Mouse (Mus musculus): ENCODE measurements around the gene Kcnip4. TPM values are rescaled to one million over a fixed set of nuclear protein-coding genes. Genes with fewer than 3 reads are reported as not detected.

The Kcnip4 gene
- polyA plus RNA-seq, 1 experiment from 2014 or later: 5.2 TPM

GRCm38 (mm10) chr5:49350126-49350909 lies 174.4 kb downstream of the Kcnip4 start:
- no peaks in the 10 kb centered on the region for H3K9me3 ChIP-seq
- peak; percentile 82 for ATAC-seq (replicated peaks)
- no peak overlapping the region for H3K4me2 ChIP-seq (replicated peaks)
- no peaks in the 10 kb centered on the region for H3K27me3 ChIP-seq
- no peak overlapping the region for H3K9ac ChIP-seq (replicated peaks)
- no peak overlapping the region for H3K4me3 ChIP-seq
- H3K4me1 ChIP-seq: no peaks in the 10 kb centered on the region
- no peaks in the 10 kb centered on the region for H3K36me3 ChIP-seq
- no peak overlapping the region for H3K27ac ChIP-seq (replicated peaks)
- WGBS: 29% methylated on average over 4 of the region's 4 CpGs

GRCm38 (mm10) chr5:49349541-49349940 lies 175.2 kb downstream of the Kcnip4 start:
- no peak overlapping the region for H3K4me2 ChIP-seq (replicated peaks)
- no peaks in the 10 kb centered on the region for H3K36me3 ChIP-seq
- no peak overlapping the region for H3K27ac ChIP-seq (replicated peaks)
- WGBS: 83% methylated on average over 5 of the region's 5 CpGs
- ATAC-seq (replicated peaks): no peak
- no peaks in the 10 kb centered on the region for H3K9me3 ChIP-seq
- no peak overlapping the region for H3K4me3 ChIP-seq
- H3K4me1 ChIP-seq: no peaks in the 10 kb centered on the region
- no peaks in the 10 kb centered on the region for H3K27me3 ChIP-seq
- H3K9ac ChIP-seq (replicated peaks): no peak overlapping the region

GRCm38 (mm10) chr5:49348511-49348910 lies 176.2 kb downstream of the Kcnip4 start:
- Histone ChIP-seq H3K27me3 (no peaks in the 10 kb centered on the region), H3K9ac (replicated peaks) (no peak overlapping the region), H3K27ac (replicated peaks) (no peak overlapping the region), H3K9me3 (no peaks in the 10 kb centered on the region), H3K4me3 (no peak overlapping the region), H3K4me1 (no peaks in the 10 kb centered on the region), H3K36me3 (no peaks in the 10 kb centered on the region), H3K4me2 (replicated peaks) (no peak overlapping the region)
- no peak for ATAC-seq (replicated peaks)
- WGBS: 44% methylated on average over 5 of the region's 5 CpGs

GRCm38 (mm10) chr5:49344606-49345005 lies 180.1 kb downstream of the Kcnip4 start:
- Histone ChIP-seq H3K4me3 (no peak overlapping the region), H3K27me3 (no peaks in the 10 kb centered on the region), H3K36me3 (no peaks in the 10 kb centered on the region), H3K9ac (replicated peaks) (no peak overlapping the region), H3K9me3 (no peaks in the 10 kb centered on the region), H3K4me1 (no peaks in the 10 kb centered on the region), H3K4me2 (replicated peaks) (no peak overlapping the region), H3K27ac (replicated peaks) (no peak overlapping the region)
- WGBS: 81% methylated on average over 1 of the region's 1 CpGs
- no peak for ATAC-seq (replicated peaks)

- ATAC-seq (replicated peaks): no peak
- 47% methylated on average over 2 of the region's 2 CpGs for WGBS
- no peaks in the 10 kb centered on the region for H3K27me3 ChIP-seq
- no peak overlapping the region for H3K4me2 ChIP-seq (replicated peaks)
- no peaks in the 10 kb centered on the region for H3K9me3 ChIP-seq
- no peak overlapping the region for H3K4me3 ChIP-seq
- H3K36me3 ChIP-seq: no peaks in the 10 kb centered on the region
- H3K4me1 ChIP-seq: no peaks in the 10 kb centered on the region
- no peak overlapping the region for H3K27ac ChIP-seq (replicated peaks)
- H3K9ac ChIP-seq (replicated peaks): no peak overlapping the region
Observed at GRCm38 (mm10) chr5:49337164-49337563, 187.5 kb downstream of the Kcnip4 start.

GRCm38 (mm10) chr5:49333063-49333462 lies 191.6 kb downstream of the Kcnip4 start:
- H3K4me2 ChIP-seq (replicated peaks): no peak overlapping the region
- no peaks in the 10 kb centered on the region for H3K4me1 ChIP-seq
- no peak overlapping the region for H3K27ac ChIP-seq (replicated peaks)
- H3K27me3 ChIP-seq: no peaks in the 10 kb centered on the region
- 80% methylated on average over 2 of the region's 2 CpGs for WGBS
- no peaks in the 10 kb centered on the region for H3K9me3 ChIP-seq
- H3K36me3 ChIP-seq: no peaks in the 10 kb centered on the region
- H3K4me3 ChIP-seq: no peak overlapping the region
- no peak overlapping the region for H3K9ac ChIP-seq (replicated peaks)
- ATAC-seq (replicated peaks): no peak

GRCm38 (mm10) chr5:49329023-49329422 lies 195.7 kb downstream of the Kcnip4 start:
- Histone ChIP-seq H3K9me3 (no peaks in the 10 kb centered on the region), H3K4me3 (no peak overlapping the region), H3K4me1 (no peaks in the 10 kb centered on the region), H3K36me3 (no peaks in the 10 kb centered on the region), H3K27me3 (no peaks in the 10 kb centered on the region), H3K9ac (replicated peaks) (no peak overlapping the region), H3K27ac (replicated peaks) (no peak overlapping the region), H3K4me2 (replicated peaks) (no peak overlapping the region)
- ATAC-seq (replicated peaks): no peak
- WGBS: 91% methylated on average over 1 of the region's 1 CpGs

- no peak for ATAC-seq (replicated peaks)
- H3K27me3 ChIP-seq: no peaks in the 10 kb centered on the region
- no peak overlapping the region for H3K9ac ChIP-seq (replicated peaks)
- no peak overlapping the region for H3K27ac ChIP-seq (replicated peaks)
- no peak overlapping the region for H3K4me2 ChIP-seq (replicated peaks)
- H3K4me3 ChIP-seq: no peak overlapping the region
- H3K36me3 ChIP-seq: no peaks in the 10 kb centered on the region
- H3K4me1 ChIP-seq: no peaks in the 10 kb centered on the region
- no peaks in the 10 kb centered on the region for H3K9me3 ChIP-seq
Observed at GRCm38 (mm10) chr5:49318661-49319060, 206.0 kb downstream of the Kcnip4 start.

- no peaks in the 10 kb centered on the region for H3K27me3 ChIP-seq
- no peaks in the 10 kb centered on the region for H3K36me3 ChIP-seq
- H3K9ac ChIP-seq (replicated peaks): no peak overlapping the region
- H3K9me3 ChIP-seq: no peaks in the 10 kb centered on the region
- ATAC-seq (replicated peaks): no peak
- H3K4me3 ChIP-seq: no peak overlapping the region
- WGBS: 89% methylated on average over 2 of the region's 2 CpGs
- no peaks in the 10 kb centered on the region for H3K4me1 ChIP-seq
- H3K27ac ChIP-seq (replicated peaks): no peak overlapping the region
- no peak overlapping the region for H3K4me2 ChIP-seq (replicated peaks)
Observed at GRCm38 (mm10) chr5:49317869-49318268, 206.8 kb downstream of the Kcnip4 start.

- no peaks in the 10 kb centered on the region for H3K9me3 ChIP-seq
- WGBS: 49% methylated on average over 1 of the region's 1 CpGs
- no peak overlapping the region for H3K4me2 ChIP-seq (replicated peaks)
- no peaks in the 10 kb centered on the region for H3K27me3 ChIP-seq
- H3K36me3 ChIP-seq: no peaks in the 10 kb centered on the region
- H3K4me1 ChIP-seq: 0 out of 2 replicates have a peak, but pooled peaks cover 4% of the 10 kb centered on the region
- no peak overlapping the region for H3K4me3 ChIP-seq
- no peak overlapping the region for H3K9ac ChIP-seq (replicated peaks)
- ATAC-seq (replicated peaks): no peak
- no peak overlapping the region for H3K27ac ChIP-seq (replicated peaks)
Observed at GRCm38 (mm10) chr5:49306796-49307195, 217.9 kb downstream of the Kcnip4 start.

- ATAC-seq (replicated peaks): no peak
- H3K4me1 ChIP-seq: 0 out of 2 replicates have a peak, but pooled peaks cover 4% of the 10 kb centered on the region
- no peak overlapping the region for H3K27ac ChIP-seq (replicated peaks)
- H3K4me2 ChIP-seq (replicated peaks): no peak overlapping the region
- no peaks in the 10 kb centered on the region for H3K27me3 ChIP-seq
- H3K36me3 ChIP-seq: no peaks in the 10 kb centered on the region
- no peak overlapping the region for H3K4me3 ChIP-seq
- H3K9me3 ChIP-seq: no peaks in the 10 kb centered on the region
- 41% methylated on average over 2 of the region's 2 CpGs for WGBS
- H3K9ac ChIP-seq (replicated peaks): no peak overlapping the region
Observed at GRCm38 (mm10) chr5:49305321-49305720, 219.4 kb downstream of the Kcnip4 start.

- Histone ChIP-seq H3K4me3 (no peak overlapping the region), H3K36me3 (no peaks in the 10 kb centered on the region), H3K27me3 (no peaks in the 10 kb centered on the region), H3K27ac (replicated peaks) (no peak overlapping the region), H3K4me1 (no peaks in the 10 kb centered on the region), H3K9ac (replicated peaks) (no peak overlapping the region), H3K9me3 (no peaks in the 10 kb centered on the region), H3K4me2 (replicated peaks) (no peak overlapping the region)
- ATAC-seq (replicated peaks): no peak
- WGBS: 56% methylated on average over 4 of the region's 4 CpGs
Observed at GRCm38 (mm10) chr5:49298654-49299053, 226.1 kb downstream of the Kcnip4 start.

GRCm38 (mm10) chr5:49292421-49292820 lies 232.3 kb downstream of the Kcnip4 start:
- Histone ChIP-seq H3K36me3 (no peaks in the 10 kb centered on the region), H3K27ac (replicated peaks) (no peak overlapping the region), H3K9me3 (no peaks in the 10 kb centered on the region), H3K4me3 (no peak overlapping the region), H3K4me1 (no peaks in the 10 kb centered on the region), H3K4me2 (replicated peaks) (no peak overlapping the region), H3K27me3 (no peaks in the 10 kb centered on the region), H3K9ac (replicated peaks) (no peak overlapping the region)
- no peak for ATAC-seq (replicated peaks)
- WGBS: 51% methylated on average over 2 of the region's 2 CpGs
